Mouse (Mus musculus): ENCODE data around the gene 2610301B20Rik. TPM values are rescaled to one million over a fixed set of nuclear protein-coding genes. Genes with fewer than 3 reads are reported as not detected.
"Not testable (repeated sequence)": the region's sequence is repeated elsewhere in the genome, so short reads cannot be mapped to it uniquely, and the experiment has no call there.

2610301B20Rik gene
- total and polyA plus RNA-seq, 2 experiments from 2014 or later = 33.9 to 39.0 TPM

- DNase-seq (peak; percentile 33), ATAC-seq (no peak)
- Histone ChIP-seq H3K27ac (ENCODE audit: low read depth, low read length) (peak overlapping the region; percentile 100), H3K36me3 (ENCODE audit: insufficient read depth) (no peaks in the 10 kb centered on the region), H3K9ac (peak overlapping the region; percentile 99), H3K4me2 (ENCODE audit: low read depth) (peak overlapping the region; percentile 66), H3K9me3 (ENCODE audit: low read length) (no peaks in the 10 kb centered on the region), H3K4me1 (ENCODE audit: insufficient read depth) (peaks cover 10% of the 10 kb centered on the region; the same call in 1 of the 2 replicates), H3K27me3 (ENCODE audit: insufficient read depth, low read length) (no peaks in the 10 kb centered on the region), H3K4me3 (ENCODE audit: low read depth, low read length) (peak overlapping the region; percentile 92)
- no peak for TF ChIP-seq CTCF (IDR thresholded peaks at IDR 0.05; ENCODE audit: low read depth)
These were observed 1.1 kb downstream of the 2610301B20Rik start for GRCm38 (mm10) chr4:10875407-10875806.

GRCm38 (mm10) chr4:10877057-10877456 lies 2.8 kb downstream of the 2610301B20Rik start:
- no peak overlapping the region for H3K4me3 ChIP-seq (ENCODE audit: low read depth, low read length)
- H3K4me1 ChIP-seq (ENCODE audit: insufficient read depth) = peaks cover 10% of the 10 kb centered on the region; the same call in 1 of the 2 replicates
- WGBS = 94% methylated on average over 1 of the region's 1 CpGs
- H3K4me2 ChIP-seq (ENCODE audit: low read depth) = no peak overlapping the region
- H3K27me3 ChIP-seq (ENCODE audit: insufficient read depth, low read length) = no peaks in the 10 kb centered on the region
- 0 out of 2 replicates have a peak, but pooled peaks cover under 1% of the 10 kb centered on the region for H3K36me3 ChIP-seq (ENCODE audit: insufficient read depth)
- no peaks in the 10 kb centered on the region for H3K9me3 ChIP-seq (ENCODE audit: low read length)
- no peak overlapping the region for H3K27ac ChIP-seq (ENCODE audit: low read depth, low read length)
- no peak overlapping the region for H3K9ac ChIP-seq
- DNase-seq = no peak
- no peak for TF ChIP-seq CTCF (IDR thresholded peaks at IDR 0.05; ENCODE audit: low read depth)
- no peak for ATAC-seq

GRCm38 (mm10) chr4:10883740-10884408 lies 9.6 kb downstream of the 2610301B20Rik start:
- Histone ChIP-seq H3K4me3 (ENCODE audit: low read depth, low read length) (no peak overlapping the region), H3K9me3 (ENCODE audit: low read length) (no peaks in the 10 kb centered on the region), H3K4me2 (ENCODE audit: low read depth) (no peak overlapping the region), H3K9ac (no peak overlapping the region), H3K36me3 (ENCODE audit: insufficient read depth) (peaks cover 31% of the 10 kb centered on the region), H3K4me1 (ENCODE audit: insufficient read depth) (no peaks in the 10 kb centered on the region), H3K27ac (ENCODE audit: low read depth, low read length) (no peak overlapping the region), H3K27me3 (ENCODE audit: insufficient read depth, low read length) (no peaks in the 10 kb centered on the region)
- DNase-seq (no peak), ATAC-seq (no peak)
- no peak for TF ChIP-seq CTCF (IDR thresholded peaks at IDR 0.05; ENCODE audit: low read depth)
- 85% methylated on average over 8 of the region's 8 CpGs for WGBS

GRCm38 (mm10) chr4:10888835-10889234 lies 14.5 kb downstream of the 2610301B20Rik start:
- no peak overlapping the region for H3K4me2 ChIP-seq (ENCODE audit: low read depth)
- peaks cover 23% of the 10 kb centered on the region for H3K36me3 ChIP-seq (ENCODE audit: insufficient read depth)
- H3K27ac ChIP-seq (ENCODE audit: low read depth, low read length) = no peak overlapping the region
- no peaks in the 10 kb centered on the region for H3K27me3 ChIP-seq (ENCODE audit: insufficient read depth, low read length)
- H3K9me3 ChIP-seq (ENCODE audit: low read length) = no peaks in the 10 kb centered on the region
- H3K4me3 ChIP-seq (ENCODE audit: low read depth, low read length) = no peak overlapping the region
- H3K9ac ChIP-seq = no peak overlapping the region
- TF ChIP-seq CTCF (IDR thresholded peaks at IDR 0.05; ENCODE audit: low read depth) = no peak
- 92% methylated on average over 10 of the region's 10 CpGs for WGBS
- DNase-seq (no peak), ATAC-seq (no peak)
- no peaks in the 10 kb centered on the region for H3K4me1 ChIP-seq (ENCODE audit: insufficient read depth)

- WGBS = 82% methylated on average over 4 of the region's 4 CpGs
- TF ChIP-seq CTCF (IDR thresholded peaks at IDR 0.05; ENCODE audit: low read depth) = no peak
- Histone ChIP-seq H3K27me3 (ENCODE audit: insufficient read depth, low read length) (no peaks in the 10 kb centered on the region), H3K9ac (no peak overlapping the region), H3K4me3 (ENCODE audit: low read depth, low read length) (no peak overlapping the region), H3K4me2 (ENCODE audit: low read depth) (no peak overlapping the region), H3K4me1 (ENCODE audit: insufficient read depth) (no peaks in the 10 kb centered on the region), H3K9me3 (ENCODE audit: low read length) (no peaks in the 10 kb centered on the region), H3K36me3 (ENCODE audit: insufficient read depth) (peaks cover 18% of the 10 kb centered on the region), H3K27ac (ENCODE audit: low read depth, low read length) (no peak overlapping the region)
- no peak for ATAC-seq
- DNase-seq = no peak
These were observed 22.0 kb downstream of the 2610301B20Rik start for GRCm38 (mm10) chr4:10896262-10896661.

- H3K4me2 ChIP-seq (ENCODE audit: low read depth) = no peak overlapping the region
- peak; percentile 94 for ATAC-seq
- no peak overlapping the region for H3K9ac ChIP-seq
- DNase-seq = peak; percentile 74
- no peak overlapping the region for H3K4me3 ChIP-seq (ENCODE audit: low read depth, low read length)
- peak; percentile 79 for TF ChIP-seq CTCF (IDR thresholded peaks at IDR 0.05; ENCODE audit: low read depth)
- peaks cover 18% of the 10 kb centered on the region for H3K36me3 ChIP-seq (ENCODE audit: insufficient read depth)
- H3K9me3 ChIP-seq (ENCODE audit: low read length) = no peaks in the 10 kb centered on the region
- H3K27me3 ChIP-seq (ENCODE audit: insufficient read depth, low read length) = no peaks in the 10 kb centered on the region
- H3K4me1 ChIP-seq (ENCODE audit: insufficient read depth) = no peaks in the 10 kb centered on the region
- H3K27ac ChIP-seq (ENCODE audit: low read depth, low read length) = no peak overlapping the region
These were observed 22.6 kb downstream of the 2610301B20Rik start for GRCm38 (mm10) chr4:10896859-10897258.

GRCm38 (mm10) chr4:10905234-10905801 lies 31.0 kb downstream of the 2610301B20Rik start:
- no peak for TF ChIP-seq CTCF (IDR thresholded peaks at IDR 0.05; ENCODE audit: low read depth)
- H3K9ac ChIP-seq = no peak overlapping the region
- DNase-seq = no peak
- H3K36me3 ChIP-seq (ENCODE audit: insufficient read depth) = no peaks in the 10 kb centered on the region
- H3K27me3 ChIP-seq (ENCODE audit: insufficient read depth, low read length) = no peaks in the 10 kb centered on the region
- H3K4me1 ChIP-seq (ENCODE audit: insufficient read depth) = no peaks in the 10 kb centered on the region
- no peak overlapping the region for H3K4me3 ChIP-seq (ENCODE audit: low read depth, low read length)
- no peaks in the 10 kb centered on the region for H3K9me3 ChIP-seq (ENCODE audit: low read length)
- peak; percentile 45 for ATAC-seq
- H3K4me2 ChIP-seq (ENCODE audit: low read depth) = no peak overlapping the region
- no peak overlapping the region for H3K27ac ChIP-seq (ENCODE audit: low read depth, low read length)
- WGBS = 8% methylated on average over 13 of the region's 13 CpGs

GRCm38 (mm10) chr4:10911417-10911816 lies 37.1 kb downstream of the 2610301B20Rik start:
- WGBS = 59% methylated on average over 7 of the region's 7 CpGs
- ATAC-seq; H3K36me3 ChIP-seq (ENCODE audit: insufficient read depth): not testable (repeated sequence)

More at GRCm38 (mm10) chr4:10911417-10911816, 37.1 kb downstream of the 2610301B20Rik start:
- not testable (repeated sequence) for DNase-seq; H3K9ac ChIP-seq; H3K4me1 ChIP-seq (ENCODE audit: insufficient read depth); H3K27me3 ChIP-seq (ENCODE audit: insufficient read depth, low read length); H3K4me2 ChIP-seq (ENCODE audit: low read depth); H3K4me3 ChIP-seq (ENCODE audit: low read depth, low read length); H3K27ac ChIP-seq (ENCODE audit: low read depth, low read length); H3K9me3 ChIP-seq (ENCODE audit: low read length)

Data from forebrain, postnatal 0 days (tissue).